Mouse (Mus musculus): ENCODE measurements at regions not wholly inside any gene's neighbourhood (a gene's known extent, or its start where the extent isn't known, plus 50 kb on each side); places are given as distances from the start of the nearest gene placed in this dataset.

DNA sequence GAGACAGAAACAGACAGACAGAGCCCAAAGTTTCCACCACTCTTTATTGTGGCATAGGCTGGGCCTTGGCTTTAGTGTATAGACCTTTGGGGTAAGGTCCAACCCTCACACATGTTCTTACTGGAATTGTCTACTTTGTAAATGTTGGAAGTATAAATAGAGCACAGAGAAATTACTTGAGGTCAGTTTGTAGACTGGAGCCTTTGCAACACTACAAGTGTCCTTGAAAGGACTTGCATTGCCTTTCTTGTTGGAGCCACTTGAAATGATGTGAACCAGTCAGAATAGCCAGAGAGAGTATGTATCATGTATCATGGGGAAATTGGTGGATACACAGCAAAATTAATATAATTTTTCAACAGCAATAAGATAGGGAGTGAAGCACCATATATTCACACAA, 131.4 kb downstream of the Btc start:
- no peak for TF ChIP-seq CTCF (IDR thresholded peaks at IDR 0.05; ENCODE audit: low read depth, low read length)
- no peak for TF ChIP-seq POLR2A (IDR thresholded peaks at IDR 0.05; ENCODE audit: extremely low read depth, insufficient read depth, low read length)
- no peak for DNase-seq (ENCODE audit: extremely low read depth, low read depth, low spot score)
- no peaks in the 10 kb centered on the region for H3K36me3 ChIP-seq (ENCODE audit: control insufficient read depth, insufficient read depth, low read length)

DNA sequence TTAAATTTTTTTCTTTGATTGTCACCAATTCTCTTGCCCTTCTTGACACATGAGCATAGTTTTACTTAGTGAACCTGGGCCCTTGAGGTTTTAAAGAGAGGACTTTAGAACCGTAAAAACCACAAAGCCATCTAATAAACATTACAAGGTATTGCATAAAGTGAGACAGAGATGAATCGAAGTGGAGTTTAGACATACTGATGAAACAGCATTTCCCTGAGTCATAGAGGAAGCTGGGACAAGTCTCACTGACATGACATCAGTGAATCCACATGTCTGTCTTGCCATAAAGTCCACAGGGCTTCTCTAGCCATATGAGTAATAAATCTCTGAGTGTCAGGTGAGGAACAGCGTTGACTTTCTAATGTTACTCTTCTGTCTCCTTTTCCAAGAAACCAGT, 128.4 kb downstream of the Btc start:
- H3K36me3 ChIP-seq (ENCODE audit: control insufficient read depth, insufficient read depth, low read length), result no peaks in the 10 kb centered on the region
- H3K9ac ChIP-seq (ENCODE audit: low read depth, low read length), result no peak overlapping the region
- H3K4me1 ChIP-seq (ENCODE audit: control insufficient read depth, insufficient read depth, low read length), result peaks cover 10% of the 10 kb centered on the region
- DNase-seq (ENCODE audit: extremely low read depth, low read depth, low spot score), result peak; percentile 84
- no peak overlapping the region for H3K4me3 ChIP-seq (ENCODE audit: insufficient read depth, low read depth, low read length)
- 28% methylated on average over 3 of the region's 3 CpGs for WGBS
- no peak for TF ChIP-seq POLR2A (IDR thresholded peaks at IDR 0.05; ENCODE audit: extremely low read depth, insufficient read depth, low read length)
- no peak for TF ChIP-seq CTCF (IDR thresholded peaks at IDR 0.05; ENCODE audit: low read depth, low read length)
- H3K27me3 ChIP-seq (ENCODE audit: control insufficient read depth, insufficient read depth, low read length), result no peaks in the 10 kb centered on the region; the same call in 1 of the 2 replicates
- H3K79me2 ChIP-seq (ENCODE audit: control insufficient read depth, insufficient read depth, low read length), result no peaks in the 10 kb centered on the region
- no peak overlapping the region; the same call in 1 of the 2 replicates for H3K27ac ChIP-seq (replicated peaks; ENCODE audit: insufficient read depth, low read depth, low read length)

More for the DNA sequence above, 131.4 kb downstream of the Btc start:
- H3K27ac ChIP-seq (replicated peaks; ENCODE audit: insufficient read depth, low read depth, low read length), result no peak overlapping the region
- no peaks in the 10 kb centered on the region for H3K79me2 ChIP-seq (ENCODE audit: control insufficient read depth, insufficient read depth, low read length)
- no peak overlapping the region for H3K9ac ChIP-seq (ENCODE audit: low read depth, low read length)
- no peak overlapping the region for H3K4me3 ChIP-seq (ENCODE audit: insufficient read depth, low read depth, low read length)
- H3K27me3 ChIP-seq (ENCODE audit: control insufficient read depth, insufficient read depth, low read length), result no peaks in the 10 kb centered on the region; the same call in 1 of the 2 replicates
- H3K4me1 ChIP-seq (ENCODE audit: control insufficient read depth, insufficient read depth, low read length), result peaks cover 10% of the 10 kb centered on the region

DNA sequence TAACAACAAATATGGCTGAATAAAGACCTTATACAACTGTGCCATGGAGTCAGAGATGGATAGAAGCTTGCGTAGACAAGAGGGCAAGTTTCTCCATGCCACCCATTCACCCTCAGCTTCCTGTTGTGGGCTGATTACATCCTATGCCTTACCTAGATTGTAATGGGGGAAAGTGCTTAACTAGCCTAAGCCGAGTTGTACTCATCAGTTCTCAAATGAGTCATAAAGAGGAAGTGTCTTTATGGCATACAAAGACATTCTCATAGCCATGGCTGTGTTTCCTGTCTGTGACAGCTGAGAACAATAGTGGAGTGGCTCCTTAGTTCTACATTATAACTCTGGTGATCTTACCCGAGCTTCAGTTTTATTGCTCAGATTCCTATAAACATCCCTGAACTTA, 124.3 kb downstream of the Btc start:
- no peak for DNase-seq (ENCODE audit: extremely low read depth, low read depth, low spot score)
- peaks cover 13% of the 10 kb centered on the region for H3K4me1 ChIP-seq (ENCODE audit: control insufficient read depth, insufficient read depth, low read length)
- WGBS, result 75% methylated on average over 3 of the region's 3 CpGs
- TF ChIP-seq CTCF (IDR thresholded peaks at IDR 0.05; ENCODE audit: low read depth, low read length) (no peak), POLR2A (IDR thresholded peaks at IDR 0.05; ENCODE audit: extremely low read depth, insufficient read depth, low read length) (no peak)
- H3K79me2 ChIP-seq (ENCODE audit: control insufficient read depth, insufficient read depth, low read length), result no peaks in the 10 kb centered on the region
- H3K27ac ChIP-seq (replicated peaks; ENCODE audit: insufficient read depth, low read depth, low read length), result no peak overlapping the region
- H3K36me3 ChIP-seq (ENCODE audit: control insufficient read depth, insufficient read depth, low read length), result no peaks in the 10 kb centered on the region
- H3K27me3 ChIP-seq (ENCODE audit: control insufficient read depth, insufficient read depth, low read length), result no peaks in the 10 kb centered on the region
- no peak overlapping the region for H3K4me3 ChIP-seq (ENCODE audit: insufficient read depth, low read depth, low read length)
- H3K9ac ChIP-seq (ENCODE audit: low read depth, low read length), result no peak overlapping the region

DNA sequence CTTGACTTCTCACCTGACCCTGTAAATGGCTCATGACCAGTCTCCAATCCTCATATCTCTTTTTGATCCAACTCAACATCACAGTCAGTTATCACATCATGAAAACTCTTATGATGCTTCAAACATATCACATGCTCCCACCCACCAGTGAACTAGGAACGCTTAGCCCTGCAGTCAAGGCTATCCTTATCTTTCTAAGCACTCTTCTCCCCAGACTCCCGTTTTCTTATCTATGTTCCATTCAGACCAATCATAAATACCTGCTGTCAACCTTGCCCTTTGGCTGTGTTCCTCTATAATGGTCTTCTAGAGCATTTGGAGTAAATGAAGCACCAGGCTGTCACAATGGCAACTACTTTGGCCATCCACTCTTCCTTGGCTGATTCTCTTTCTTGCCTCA, 123.3 kb downstream of the Btc start:
- TF ChIP-seq CTCF (IDR thresholded peaks at IDR 0.05; ENCODE audit: low read depth, low read length) (no peak), POLR2A (IDR thresholded peaks at IDR 0.05; ENCODE audit: extremely low read depth, insufficient read depth, low read length) (no peak)
- 71% methylated on average over 2 of the region's 2 CpGs for WGBS
- no peak overlapping the region for H3K4me3 ChIP-seq (ENCODE audit: insufficient read depth, low read depth, low read length)

DNA sequence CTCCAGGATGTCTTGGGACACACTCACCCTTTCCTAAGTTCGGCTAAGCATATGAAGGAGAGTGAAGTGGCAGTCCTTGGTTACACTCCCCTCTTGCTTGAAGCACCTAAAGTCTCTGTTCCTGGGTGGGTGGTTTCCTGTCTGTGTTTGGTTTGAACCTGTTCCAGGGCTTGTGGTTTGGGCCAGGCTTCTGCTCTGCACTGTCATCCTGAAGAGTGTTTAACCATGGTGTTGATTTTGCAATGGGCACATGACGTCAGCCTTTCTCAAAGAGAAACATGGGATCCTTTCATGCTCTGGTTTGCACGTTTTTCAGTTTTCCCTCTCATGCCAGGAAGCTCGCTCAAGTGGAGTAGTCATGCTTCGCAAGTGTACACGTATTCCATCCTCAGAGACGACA, 119.8 kb downstream of the Btc start:
- no peaks in the 10 kb centered on the region for H3K36me3 ChIP-seq (ENCODE audit: control insufficient read depth, insufficient read depth, low read length)
- peaks cover 7% of the 10 kb centered on the region for H3K4me1 ChIP-seq (ENCODE audit: control insufficient read depth, insufficient read depth, low read length)
- H3K79me2 ChIP-seq (ENCODE audit: control insufficient read depth, insufficient read depth, low read length), result no peaks in the 10 kb centered on the region
- peak overlapping the region; percentile 73 for H3K27ac ChIP-seq (replicated peaks; ENCODE audit: insufficient read depth, low read depth, low read length)
- DNase-seq (ENCODE audit: extremely low read depth, low read depth, low spot score), result peak; percentile 99
- H3K4me3 ChIP-seq (ENCODE audit: insufficient read depth, low read depth, low read length), result no peak overlapping the region
- no peaks in the 10 kb centered on the region for H3K27me3 ChIP-seq (ENCODE audit: control insufficient read depth, insufficient read depth, low read length)
- H3K9ac ChIP-seq (ENCODE audit: low read depth, low read length), result peak overlapping the region; percentile 70
- TF ChIP-seq POLR2A (IDR thresholded peaks at IDR 0.05; ENCODE audit: extremely low read depth, insufficient read depth, low read length) (no peak), CTCF (IDR thresholded peaks at IDR 0.05; ENCODE audit: low read depth, low read length) (no peak)
- WGBS, result 21% methylated on average over 7 of the region's 7 CpGs

More for the DNA sequence above, 123.3 kb downstream of the Btc start:
- H3K79me2 ChIP-seq (ENCODE audit: control insufficient read depth, insufficient read depth, low read length), result no peaks in the 10 kb centered on the region
- H3K9ac ChIP-seq (ENCODE audit: low read depth, low read length), result no peak overlapping the region
- H3K27me3 ChIP-seq (ENCODE audit: control insufficient read depth, insufficient read depth, low read length), result no peaks in the 10 kb centered on the region
- H3K4me1 ChIP-seq (ENCODE audit: control insufficient read depth, insufficient read depth, low read length), result peaks cover 8% of the 10 kb centered on the region
- no peak for DNase-seq (ENCODE audit: extremely low read depth, low read depth, low spot score)
- no peaks in the 10 kb centered on the region for H3K36me3 ChIP-seq (ENCODE audit: control insufficient read depth, insufficient read depth, low read length)
- H3K27ac ChIP-seq (replicated peaks; ENCODE audit: insufficient read depth, low read depth, low read length), result no peak overlapping the region

DNA sequence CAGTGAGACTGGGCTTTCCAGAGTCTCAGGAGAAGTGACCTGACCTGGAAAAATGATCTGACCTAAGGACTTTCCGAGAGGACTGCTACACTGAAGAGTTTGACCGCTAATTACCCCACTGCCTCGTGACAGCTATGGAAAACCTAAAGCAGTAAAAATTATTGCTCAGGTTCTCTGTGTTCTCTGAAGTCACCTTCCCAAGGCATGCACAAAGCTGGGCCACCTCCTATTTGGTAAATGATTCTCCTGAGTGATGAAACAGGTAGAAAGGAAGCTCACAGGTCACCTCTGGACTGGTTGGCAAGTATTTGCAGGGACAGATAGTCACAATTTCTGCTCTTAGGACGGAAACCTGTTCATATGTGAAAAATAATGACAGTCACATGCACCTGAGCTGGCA, 109.7 kb downstream of the Btc start:
- TF ChIP-seq CTCF (IDR thresholded peaks at IDR 0.05; ENCODE audit: low read depth, low read length) (no peak), POLR2A (IDR thresholded peaks at IDR 0.05; ENCODE audit: extremely low read depth, insufficient read depth, low read length) (no peak)
- H3K9ac ChIP-seq (ENCODE audit: low read depth, low read length), result peak overlapping the region; percentile 65
- no peaks in the 10 kb centered on the region for H3K79me2 ChIP-seq (ENCODE audit: control insufficient read depth, insufficient read depth, low read length)
- H3K27ac ChIP-seq (replicated peaks; ENCODE audit: insufficient read depth, low read depth, low read length), result peak overlapping the region; percentile 92
- peaks cover 6% of the 10 kb centered on the region; the same call in 1 of the 2 replicates for H3K4me1 ChIP-seq (ENCODE audit: control insufficient read depth, insufficient read depth, low read length)
- no peaks in the 10 kb centered on the region for H3K36me3 ChIP-seq (ENCODE audit: control insufficient read depth, insufficient read depth, low read length)
- DNase-seq (ENCODE audit: extremely low read depth, low read depth, low spot score), result peak; percentile 99
- 15% methylated on average over 4 of the region's 4 CpGs for WGBS
- no peak overlapping the region for H3K4me3 ChIP-seq (ENCODE audit: insufficient read depth, low read depth, low read length)
- H3K27me3 ChIP-seq (ENCODE audit: control insufficient read depth, insufficient read depth, low read length), result no peaks in the 10 kb centered on the region
